Mouse (Mus musculus) layer of hippocampus, adult 2 months (tissue): ENCODE measurements at regions not wholly inside any gene's neighbourhood (a gene's known extent, or its start where the extent isn't known, plus 50 kb on each side); places are given as distances from the start of the nearest gene placed in this dataset.

Source experiments
- DNase-seq, 2 experiments: peaks; one replicate each; pipeline ENCODE4 v3.0.0; 2022; ENCODE audit warnings: low spot score in 2 of 2
- H3K27ac ChIP-seq: fragments of 200-600 bp; 2 replicates; pipeline ENCODE4 v1.8.1; 2022
- H3K4me3 ChIP-seq: fragments of 200-600 bp; 2 replicates; pipeline ENCODE4 v1.8.1; 2022; ENCODE audit warnings: mild to moderate bottlenecking
- CTCF ChIP-seq: fragments of 200-600 bp; conservative IDR thresholded peaks from 2 replicates; pipeline ENCODE4 v1.8.1; 2022; ENCODE audit warnings: antibody characterized with exemption, mild to moderate bottlenecking, moderate library complexity

DNA sequence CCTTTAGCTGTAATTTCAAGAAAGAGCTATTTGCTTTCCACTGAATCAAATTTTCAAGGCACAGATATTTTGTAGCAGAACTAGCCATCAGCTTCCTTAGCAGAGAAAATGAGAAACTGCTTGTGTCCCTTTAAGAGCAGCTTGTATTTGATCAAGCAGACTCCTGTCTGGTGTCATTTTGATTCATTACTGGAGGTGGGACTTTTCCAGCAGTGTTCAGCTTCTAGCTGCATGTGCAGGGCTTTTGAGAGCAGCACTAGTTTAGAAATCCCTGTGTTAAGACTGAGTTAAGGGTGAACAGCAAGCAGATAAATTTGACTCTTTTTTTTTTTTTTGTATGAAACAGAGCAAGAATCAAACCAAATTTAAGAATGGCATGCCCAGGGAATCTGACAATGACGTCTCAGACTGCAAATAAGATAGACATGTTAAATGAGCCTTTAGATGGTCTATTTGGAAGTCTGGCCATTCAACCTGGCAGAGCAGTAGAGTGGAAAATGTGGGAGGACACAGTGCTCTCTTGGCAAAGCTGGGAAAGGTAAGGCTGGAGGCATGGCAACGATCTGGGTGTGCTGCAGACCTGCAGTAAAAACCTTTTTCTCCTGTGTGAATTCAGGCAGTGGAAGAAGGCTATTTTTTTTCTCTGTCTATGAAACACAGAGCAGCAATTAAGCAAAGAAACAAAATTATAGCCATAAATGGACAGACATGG lies 419.9 kb upstream of the Dmd start:
- no peak for TF ChIP-seq CTCF
- H3K4me3 ChIP-seq, result no peak overlapping the region
- H3K27ac ChIP-seq, result no peak overlapping the region
- DNase-seq, result no peak

DNA sequence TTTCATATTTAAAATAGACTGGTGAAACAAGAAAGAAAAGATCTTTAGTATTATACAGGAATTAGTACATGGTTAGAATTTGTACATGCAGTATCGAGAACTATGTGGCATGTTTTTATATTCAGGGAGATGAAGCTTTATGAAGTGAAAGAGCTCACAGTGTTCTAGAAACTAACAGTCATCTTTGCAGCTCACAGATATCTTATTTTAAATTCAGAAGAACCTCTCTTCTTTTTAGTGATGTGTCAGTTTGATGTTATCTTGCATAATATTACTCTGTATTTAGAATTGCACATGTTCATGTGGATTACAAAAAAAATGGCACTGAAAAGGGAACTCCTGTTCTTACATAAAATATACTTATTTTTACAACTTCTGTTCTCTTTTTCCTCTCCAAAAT lies 377.1 kb upstream of the Dmd start:
- DNase-seq, result no peak
- no peak for TF ChIP-seq CTCF
- Histone ChIP-seq H3K4me3 (no peak overlapping the region), H3K27ac (no peak overlapping the region)

DNA sequence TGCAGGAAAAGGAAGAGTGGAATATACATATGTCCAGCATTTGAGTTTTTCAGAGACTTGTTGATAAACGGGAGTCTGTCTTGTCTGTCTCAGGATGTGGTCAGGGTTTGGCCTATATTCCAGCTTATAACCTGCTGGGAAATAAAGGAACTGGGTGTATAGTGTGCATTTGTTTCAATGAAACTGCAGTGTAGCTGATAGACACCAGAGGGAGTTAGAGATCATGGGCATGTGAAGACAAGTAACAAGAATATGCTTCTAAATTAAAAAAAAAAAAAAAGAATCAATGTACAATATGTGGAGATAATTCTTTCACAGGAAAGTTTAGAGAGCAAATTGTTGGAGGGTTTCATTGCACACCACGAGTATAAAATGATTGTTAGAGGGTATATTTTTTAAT lies 335.3 kb upstream of the Dmd start:
- DNase-seq, result peak in 1 of 2 experiments; percentile 10
- TF ChIP-seq CTCF, result peak; percentile 78
- Histone ChIP-seq H3K27ac (no peak overlapping the region), H3K4me3 (no peak overlapping the region)

GRCm38 (mm10) chrX:82650359-82650758 lies 298.3 kb upstream of the Dmd start:
- DNase-seq, result no peak
- Histone ChIP-seq H3K27ac (no peak overlapping the region), H3K4me3 (no peak overlapping the region)
- no peak for TF ChIP-seq CTCF
